Mouse (Mus musculus) kidney, adult 11 months (tissue): Measurements from ENCODE around the gene Cyba.

ENCODE experiments used
- DNase-seq: peaks from one replicate; pipeline ENCODE4 v3.0.0; 2022

Gene Cyba

DNA sequence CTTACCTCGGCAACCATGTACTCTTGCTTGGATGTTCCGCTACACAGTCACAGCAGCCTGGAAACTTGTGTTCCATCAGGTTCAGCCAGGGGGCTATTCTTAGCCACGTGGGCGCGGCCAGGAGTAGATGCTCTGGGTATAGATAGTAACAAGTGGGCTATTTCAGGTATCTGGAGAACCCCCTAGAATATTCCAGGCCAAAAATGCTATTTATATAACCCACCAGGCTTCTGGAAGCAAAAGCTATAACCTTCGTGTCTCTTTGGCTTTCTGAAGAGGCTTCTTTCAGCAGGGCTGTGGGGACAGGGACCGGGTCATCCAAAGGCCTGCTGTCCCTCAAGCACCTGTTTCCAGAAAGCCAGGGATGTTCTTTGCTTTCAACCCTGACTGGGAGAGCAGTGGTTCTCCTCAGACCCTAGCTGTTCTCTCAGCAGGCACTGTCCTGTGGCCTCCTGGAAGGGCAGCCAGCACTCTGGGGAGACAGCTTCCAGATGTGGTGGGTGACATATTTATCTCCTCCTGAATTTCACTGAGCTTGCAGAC lies 18.5 kb upstream of the Cyba start:
- no peak for DNase-seq

DNA sequence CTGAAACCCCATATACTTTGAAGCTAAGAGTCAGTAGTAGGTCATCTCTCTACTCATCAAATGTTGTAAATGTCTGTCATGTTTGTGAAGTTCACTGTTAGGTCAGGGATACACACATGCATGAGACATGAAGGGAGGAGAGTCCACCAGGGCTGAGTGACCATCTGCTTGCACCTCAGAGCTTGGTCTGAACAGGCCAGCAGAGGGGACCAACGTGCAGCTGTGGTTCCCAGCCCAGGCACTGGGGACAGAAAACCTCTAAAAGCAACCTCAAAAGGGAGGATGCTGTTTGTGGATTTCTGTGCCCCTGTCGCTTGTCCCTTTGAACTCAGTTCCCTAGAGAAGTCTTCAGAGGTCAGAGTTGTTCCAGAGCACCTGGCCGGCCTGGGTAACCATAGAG lies 12.5 kb upstream of the Cyba start:
- DNase-seq: no peak

DNA sequence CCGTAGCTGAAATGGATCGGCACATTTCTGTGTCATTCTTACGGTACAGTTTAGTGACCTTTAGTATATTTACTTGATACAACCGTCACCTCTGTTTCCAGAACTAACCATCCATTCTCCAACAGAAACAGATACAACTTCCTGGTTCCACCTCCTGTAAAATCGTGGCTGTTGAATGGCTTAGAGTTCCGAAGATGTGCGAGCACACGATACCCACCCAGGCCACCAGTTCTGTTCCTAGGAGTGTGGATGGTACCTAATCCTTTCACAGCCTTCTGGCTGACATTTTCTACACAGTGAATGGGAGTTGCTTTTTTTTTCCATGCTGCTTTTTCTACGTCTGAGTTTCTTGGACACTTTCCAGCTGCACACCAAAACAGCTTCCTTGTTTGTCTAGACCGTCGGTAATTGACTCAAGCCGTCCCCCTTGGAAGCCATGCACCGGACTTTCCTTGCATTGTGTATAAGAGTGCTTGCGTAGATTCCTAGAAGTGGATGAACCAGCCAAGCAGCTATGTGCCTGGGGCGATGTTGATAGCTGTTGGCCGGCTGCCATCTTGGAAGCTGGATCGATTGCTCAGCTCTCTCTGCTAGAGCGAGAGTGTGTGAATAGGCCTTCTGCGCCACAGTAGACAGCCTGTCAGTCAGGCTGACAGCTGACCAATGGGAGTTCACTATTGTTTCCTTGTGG lies 11.5 kb upstream of the Cyba start:
- DNase-seq: peak; percentile 92

DNA sequence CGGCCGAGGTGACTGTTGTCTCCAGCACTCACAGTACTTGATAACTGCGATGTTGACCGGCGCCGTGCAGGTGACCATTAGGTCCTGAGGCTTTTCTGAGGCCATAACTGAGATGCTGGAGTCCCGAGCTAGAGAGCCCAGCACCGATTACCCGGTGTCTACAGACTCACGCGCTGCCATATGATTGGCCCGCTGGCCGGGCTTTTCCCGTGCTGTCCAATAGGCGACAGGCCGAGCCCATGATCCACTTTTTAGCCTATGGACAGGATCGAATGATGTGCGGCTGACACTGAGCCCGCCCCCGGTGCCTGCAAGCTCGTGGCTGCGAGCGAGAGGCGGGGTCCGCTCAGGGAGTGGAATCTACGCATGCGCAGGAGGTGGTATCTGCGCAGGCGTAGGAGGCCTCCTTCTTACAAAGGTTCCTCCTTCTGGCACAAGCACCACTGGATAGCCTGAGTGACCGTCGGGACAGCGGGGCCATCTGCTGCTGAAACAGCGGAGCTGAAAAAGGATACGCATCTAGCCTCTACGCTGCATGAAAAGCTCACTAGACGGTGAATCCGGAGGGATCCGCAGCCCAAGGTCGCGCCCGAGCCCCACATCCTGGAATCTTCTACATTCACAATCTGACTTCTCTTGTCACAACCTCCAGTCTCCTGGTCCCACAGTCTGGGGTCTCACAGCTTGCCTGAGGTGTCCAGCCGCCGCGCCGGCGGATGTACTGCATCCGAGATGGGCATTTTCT lies 10.7 kb upstream of the Cyba start, which contains the start of gene Mvd:
Gene Mvd (minus strand): TSS at position 161 of the 745 bp plus-strand sequence.
- peak; percentile 100 for DNase-seq

DNA sequence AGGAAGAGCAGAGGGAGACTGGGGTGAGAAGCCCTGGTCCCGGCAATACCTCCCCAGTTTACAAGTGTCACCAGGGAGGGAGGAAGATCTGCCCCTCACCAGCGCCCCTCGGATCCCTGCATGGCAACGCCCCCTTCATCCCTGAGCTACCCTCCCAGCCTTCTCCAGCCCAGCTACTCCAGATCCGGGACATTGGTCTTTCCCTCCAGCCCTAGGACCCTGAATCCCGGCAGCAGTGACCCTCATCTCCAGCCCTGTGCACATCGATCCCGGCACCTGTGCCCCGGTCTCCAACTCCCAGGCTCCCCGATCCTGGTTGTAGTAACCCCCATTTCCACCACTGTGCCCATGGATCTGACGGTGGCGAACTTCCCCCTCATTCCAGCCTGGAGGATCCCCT lies 10.1 kb upstream of the Cyba start:
- no peak for DNase-seq

DNA sequence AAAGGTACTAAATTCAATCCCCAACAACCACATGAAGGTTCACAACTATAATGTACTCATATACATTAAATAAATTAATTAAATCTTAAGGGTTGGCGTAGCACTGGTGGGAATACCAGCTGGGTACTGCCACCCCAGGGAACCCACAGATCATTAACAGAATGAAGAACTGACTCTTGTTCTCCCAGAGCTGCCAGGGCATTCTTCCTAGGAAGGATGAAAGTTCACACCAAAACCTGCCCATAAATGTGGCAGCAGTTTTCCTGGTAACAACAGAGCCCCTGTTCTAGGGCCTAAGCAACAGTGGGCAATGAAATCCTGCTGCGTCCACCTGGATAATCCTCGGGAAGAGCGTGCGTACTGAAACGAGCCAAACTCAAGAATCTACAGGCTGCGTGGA lies 9.6 kb upstream of the Cyba start:
- DNase-seq: peak; percentile 40

DNA sequence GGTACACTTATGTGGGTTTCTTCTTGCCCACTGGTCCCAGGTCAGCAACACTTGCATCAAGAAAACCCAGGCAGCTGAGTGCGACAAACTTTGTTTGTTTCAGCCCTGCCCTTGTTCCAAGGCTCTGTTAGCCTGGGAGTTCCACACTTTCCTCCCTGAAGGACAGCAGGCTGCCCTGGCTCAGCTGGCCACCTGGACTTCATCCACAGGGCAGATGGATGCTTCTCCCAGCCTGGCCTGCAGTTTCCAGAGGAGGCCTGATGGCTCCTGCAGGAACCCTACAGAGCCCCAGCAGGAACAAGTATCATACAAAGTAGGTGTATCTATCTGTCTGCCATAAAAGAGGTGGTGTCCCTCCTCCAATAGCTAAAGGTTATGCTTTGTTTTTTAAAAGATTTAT lies 8.6 kb upstream of the Cyba start:
- DNase-seq: no peak

DNA sequence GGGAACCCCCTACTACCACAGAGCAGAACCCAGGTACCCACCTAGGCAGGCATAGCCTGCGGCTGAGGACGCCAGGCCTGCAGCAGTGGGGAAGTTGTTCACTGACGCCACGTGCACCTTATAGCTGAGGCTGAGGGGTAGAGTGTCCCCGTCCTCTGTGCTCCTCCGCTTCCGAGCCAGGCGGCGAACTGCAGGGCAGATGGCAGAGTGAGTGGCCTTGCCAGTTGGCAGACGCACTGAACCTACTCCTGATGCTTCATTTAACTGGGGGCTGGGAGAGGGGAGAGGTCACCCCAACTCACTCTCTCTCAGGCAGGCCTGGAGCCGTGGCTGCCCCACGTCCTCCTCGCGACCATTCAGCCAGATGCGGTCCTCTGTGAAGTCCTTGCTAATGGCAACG lies 6.6 kb upstream of the Cyba start:
- no peak for DNase-seq

DNA sequence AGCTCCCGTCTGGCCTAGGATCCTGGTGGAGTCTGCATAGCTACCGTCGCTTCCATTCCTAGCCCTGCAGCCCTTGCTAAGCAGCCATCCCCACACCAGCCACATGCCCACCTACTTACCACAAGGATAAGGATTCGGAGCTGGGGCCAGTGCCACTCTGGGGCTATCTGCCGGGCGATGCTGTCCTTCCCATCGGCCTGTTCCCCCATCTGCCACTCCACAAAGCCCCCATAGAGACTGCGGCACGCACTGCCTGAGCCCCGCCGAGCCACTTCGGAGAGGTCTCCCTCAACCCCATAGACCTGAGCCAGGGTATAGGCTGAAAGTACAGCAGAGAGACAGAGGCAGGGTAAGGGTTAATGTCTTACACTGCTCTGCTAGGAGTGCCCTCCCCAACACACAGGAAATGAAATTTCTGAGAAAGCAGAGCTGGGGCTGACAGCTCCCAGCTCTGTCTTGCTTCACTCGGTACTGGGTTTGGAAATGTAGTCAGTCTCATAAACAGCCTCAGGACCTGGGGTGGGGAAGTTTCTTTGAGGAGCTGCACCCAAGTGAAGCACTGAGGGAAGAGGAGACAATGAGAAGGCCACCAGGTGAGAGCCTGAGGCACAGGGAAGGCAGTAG lies 5.1 kb upstream of the Cyba start:
- DNase-seq: no peak

DNA sequence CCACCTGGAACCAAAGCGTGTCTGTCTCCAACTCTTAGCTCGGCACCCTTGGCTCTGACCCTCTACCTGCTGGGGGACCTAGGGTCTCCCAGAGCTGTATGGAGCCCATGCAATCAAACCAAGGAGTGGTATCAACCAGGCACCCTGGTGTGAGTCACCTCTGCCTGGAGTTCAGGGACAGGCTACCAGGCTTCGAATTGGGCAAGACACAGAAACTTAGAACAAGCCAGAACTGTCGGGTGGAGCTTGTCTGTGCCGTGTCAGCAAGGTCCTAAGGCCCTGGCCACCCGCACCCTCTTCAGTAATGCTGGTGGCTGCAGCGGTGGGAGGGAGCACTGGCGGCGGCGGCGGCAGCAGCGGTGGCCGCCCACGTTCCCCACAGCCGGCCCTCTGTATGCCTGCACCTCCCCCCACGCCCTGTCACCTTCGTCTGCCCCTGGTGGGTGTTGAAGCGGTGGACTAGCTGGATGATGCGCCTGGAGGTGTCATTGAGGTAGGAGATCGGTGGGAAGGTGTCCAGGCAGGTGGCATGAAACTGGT lies 3.9 kb upstream of the Cyba start:
- DNase-seq: no peak

DNA sequence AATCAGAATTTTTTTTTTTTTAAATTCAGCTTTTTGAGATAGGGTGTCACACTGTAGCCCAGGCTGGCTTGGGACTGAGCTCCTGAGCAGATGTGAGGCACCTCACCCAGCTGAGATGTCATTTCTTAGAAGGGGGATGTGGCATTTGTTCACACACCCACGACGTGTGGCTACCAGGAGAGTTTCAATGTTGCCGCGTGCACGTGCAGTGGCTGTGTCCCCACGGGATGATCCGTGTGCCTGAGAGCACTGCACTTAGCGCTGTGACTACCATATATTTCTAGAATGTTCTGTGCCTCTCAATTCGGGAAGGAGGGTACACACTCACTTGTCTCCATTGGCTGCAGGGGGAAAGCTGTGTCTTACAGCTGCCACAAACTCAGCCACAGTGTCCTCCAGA lies 3.4 kb upstream of the Cyba start:
- no peak for DNase-seq

DNA sequence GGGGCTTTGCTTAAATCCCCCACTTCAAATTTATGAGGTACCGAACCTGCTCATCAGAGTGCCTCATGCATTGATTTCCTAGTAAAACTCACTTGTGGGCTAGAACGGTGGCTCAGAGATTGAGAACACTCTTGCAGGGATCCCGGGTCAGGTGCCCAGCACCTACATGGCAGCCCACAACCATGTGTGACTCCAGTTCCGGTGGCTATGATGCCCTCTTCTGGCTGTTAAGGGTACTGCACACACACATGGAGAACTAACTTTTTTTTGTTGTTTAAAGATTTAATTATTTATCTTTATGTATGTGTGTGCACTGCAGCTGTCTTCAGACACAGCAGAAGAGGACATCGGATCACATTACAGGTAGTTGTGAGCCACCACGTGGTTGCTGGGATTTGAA lies 2.6 kb upstream of the Cyba start:
- DNase-seq: no peak

DNA sequence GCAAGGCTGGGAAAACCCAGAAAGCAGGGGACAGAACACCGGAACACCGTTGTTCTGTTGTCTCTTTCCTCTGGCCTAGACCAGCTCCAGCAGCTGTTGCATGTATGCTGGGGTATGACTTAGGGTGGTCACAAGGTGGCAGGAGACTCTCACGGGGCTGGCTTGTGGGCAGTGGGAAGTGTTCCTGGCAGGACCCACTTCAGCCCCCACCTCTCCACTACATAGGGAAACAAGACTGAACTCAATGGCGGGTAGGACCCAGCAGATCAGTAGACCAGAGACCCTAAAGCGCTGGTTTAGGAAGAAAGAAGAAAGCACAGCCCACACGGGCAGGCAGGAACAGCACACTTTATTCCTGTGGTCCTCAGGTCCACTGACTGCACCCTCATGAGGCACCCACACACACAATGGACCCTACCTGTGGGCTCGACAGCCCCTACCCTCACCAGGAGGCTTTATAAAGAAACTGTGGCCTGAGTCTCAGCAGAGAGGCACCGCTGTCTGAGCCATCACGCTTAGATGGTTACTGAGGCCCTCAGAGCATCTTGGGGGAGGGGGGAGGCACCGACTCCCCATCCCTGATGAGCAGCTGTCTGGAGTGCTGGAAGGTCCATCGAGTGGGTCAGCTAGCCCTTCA lies 657 bp upstream of the Cyba start:
- no peak for DNase-seq

DNA sequence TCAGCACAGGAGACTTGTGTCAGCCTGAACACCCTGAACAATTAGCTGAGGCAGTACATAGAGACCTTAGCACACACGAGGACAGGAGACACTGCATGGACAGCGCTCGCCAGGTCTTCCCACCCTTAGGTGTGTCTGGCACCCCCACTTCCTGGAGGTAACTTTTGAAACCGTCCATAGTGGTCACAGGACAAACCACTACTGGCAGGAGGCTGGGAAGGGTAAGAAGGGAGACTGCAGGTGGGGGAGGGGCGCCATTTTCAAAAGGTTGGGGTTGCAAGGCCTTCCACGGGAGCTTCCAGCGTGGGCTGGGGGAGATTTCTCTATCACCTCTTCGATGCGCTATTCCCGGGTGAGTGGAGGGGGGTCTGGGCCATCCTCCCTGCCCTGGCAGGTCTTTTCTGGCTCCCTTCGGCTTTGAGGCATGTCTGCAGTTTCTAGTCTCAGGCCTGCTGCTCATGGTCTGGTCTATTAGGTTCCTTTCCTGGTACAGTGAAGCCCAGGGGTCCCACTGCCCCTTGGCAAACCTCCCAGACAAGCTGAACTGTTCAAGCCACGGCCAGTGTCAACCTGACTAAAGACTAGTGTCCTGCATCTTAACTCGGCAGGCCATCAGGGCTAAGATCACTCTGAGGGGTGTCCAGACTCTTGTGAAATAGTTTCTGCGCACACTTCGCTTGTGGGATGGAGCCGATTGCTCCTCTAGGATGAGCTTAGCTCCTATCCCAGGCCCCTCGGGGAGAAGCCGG lies 862 bp downstream of the Cyba start:
- DNase-seq: peak; percentile 40

DNA sequence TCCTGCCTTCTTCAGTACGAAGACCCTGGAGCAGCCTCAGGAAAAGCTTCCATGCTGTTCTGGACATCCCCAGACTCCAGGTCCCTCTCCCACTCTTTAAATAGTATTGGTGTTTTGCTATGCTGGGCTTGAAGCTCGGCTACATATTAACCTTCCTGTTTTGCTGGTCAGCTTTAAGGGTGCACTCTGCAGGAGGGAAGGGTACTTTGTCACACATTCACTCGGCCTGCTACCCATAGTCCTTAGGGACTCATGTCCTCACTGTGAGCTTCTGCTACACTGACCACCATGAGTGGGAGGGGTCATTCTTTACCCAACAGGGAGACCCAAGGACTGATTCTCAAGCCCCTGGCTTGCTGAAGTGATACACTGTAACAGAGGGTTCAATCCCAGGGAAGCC lies 2.1 kb downstream of the Cyba start:
- peak; percentile 78 for DNase-seq

DNA sequence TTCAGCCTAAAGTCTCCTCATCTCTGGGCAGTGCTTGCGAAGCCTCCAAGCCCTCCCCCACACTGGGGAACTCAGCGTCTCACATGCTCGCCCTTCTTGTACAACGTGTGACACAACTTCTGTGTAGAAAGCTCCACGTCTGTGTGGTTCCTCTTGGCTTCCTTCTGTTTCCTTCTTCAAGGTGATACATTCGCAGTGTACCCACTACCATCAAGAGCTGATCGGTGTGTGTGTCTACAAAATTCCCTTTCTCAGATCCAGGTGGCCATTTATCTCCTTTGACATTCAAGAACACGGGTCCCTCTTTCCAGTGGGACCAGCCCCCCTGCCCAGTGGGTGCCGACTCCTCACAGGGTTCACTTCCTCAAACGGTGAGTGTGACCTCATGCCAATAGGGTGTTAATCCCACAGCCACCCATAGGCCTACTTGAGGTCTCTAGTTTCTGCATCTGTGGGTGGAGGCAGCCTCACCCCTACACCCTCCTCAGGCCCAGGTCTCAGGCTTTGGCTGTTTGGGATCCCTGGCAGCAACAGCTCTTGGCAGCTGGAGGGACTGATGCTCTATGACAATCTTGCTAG lies 2.6 kb downstream of the Cyba start:
- DNase-seq: peak; percentile 36

DNA sequence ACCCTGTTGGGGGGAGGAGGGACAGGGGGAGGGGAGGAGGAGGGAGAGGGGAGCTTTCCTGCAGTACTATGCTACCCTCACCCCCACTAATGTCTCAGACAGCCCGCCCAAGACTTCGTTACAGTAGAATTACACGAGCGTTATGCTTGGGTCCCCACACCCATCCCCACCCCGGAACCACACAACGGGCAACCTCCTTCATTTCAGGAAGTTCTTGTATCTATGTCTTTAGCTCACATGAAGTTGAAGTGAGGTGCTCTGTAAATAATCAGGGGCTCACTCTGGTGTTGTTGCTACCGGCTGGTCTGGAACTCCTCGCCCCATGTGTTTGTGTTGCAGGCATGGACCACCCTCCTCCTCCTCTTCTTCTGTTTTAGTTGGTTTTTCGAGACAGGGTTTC lies 4.6 kb downstream of the Cyba start:
- no peak for DNase-seq

DNA sequence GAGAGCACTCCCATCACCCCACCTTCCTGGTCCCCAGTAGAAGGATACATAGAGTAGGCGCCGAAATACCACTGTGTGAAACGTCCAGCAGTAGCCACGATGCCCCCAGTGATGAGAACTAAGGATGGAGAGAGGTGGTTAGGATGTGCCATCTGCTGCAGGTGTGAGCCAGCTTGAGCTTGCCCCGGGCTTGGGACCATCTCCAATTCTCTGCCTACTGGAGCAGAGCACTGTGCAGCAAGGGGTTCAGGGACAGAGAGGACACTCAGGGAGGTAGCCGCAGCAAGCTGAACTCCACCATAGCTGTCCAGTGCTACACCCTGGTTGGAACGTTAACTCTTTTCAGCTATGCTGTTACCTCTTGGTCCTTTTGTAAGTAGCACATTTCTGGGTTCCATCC lies 5.1 kb downstream of the Cyba start:
- DNase-seq: no peak

DNA sequence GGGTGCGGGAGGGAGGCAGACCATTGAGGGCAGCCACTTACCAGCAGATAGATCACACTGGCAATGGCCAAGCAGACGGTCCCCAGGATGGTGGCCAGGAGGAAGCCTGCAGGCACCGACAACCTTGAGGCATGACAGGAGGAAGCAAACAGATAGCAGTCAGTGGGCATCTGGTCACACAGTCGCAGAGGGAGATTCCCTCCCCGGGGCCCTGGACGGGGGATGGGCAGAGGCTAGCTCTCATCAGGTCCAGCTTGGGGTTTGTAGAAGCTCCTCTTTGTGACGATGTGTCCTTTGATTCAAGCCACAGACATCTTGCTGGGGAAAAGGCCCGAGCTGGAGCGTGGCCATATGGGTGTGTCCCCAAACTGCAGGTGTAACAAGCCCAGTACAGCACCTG lies 6.6 kb downstream of the Cyba start:
- DNase-seq: no peak

DNA sequence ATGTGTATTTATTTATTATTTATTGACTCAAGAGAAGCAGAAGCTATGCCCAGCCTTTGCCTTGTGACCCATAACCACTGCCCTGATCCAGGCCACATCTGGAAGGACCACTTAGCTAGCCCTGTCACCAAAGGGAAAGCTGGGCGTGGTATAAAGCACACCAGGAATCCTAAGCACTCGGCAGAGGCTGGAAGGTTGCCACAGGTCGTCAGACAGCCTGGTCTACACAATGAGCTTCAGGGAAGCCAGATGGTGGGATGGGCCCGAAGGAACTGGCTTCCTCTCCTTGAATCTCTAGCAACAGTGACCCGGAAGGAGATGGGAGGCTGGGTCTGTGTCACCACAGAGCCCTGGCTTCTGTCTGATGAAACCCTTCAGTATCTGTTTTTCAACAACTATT lies 9.1 kb downstream of the Cyba start:
- peak; percentile 51 for DNase-seq

DNA sequence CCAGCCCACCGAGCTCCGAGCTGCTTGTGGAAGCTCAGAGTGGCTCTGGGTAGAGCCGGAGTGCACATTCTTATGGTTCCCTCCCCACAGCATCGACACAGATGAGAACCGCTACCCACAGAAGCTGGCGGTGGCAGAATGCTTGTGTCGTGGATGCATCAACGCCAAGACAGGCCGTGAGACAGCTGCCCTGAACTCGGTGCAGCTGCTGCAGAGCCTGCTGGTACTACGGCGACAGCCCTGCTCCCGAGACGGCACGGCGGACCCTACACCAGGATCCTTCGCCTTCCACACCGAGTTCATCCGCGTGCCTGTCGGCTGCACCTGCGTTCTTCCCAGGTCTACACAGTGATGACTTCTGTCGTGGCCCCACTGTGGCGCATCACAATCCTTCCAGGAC lies 9.5 kb downstream of the Cyba start:
- DNase-seq: no peak
